Mouse (Mus musculus) erythroblast, embryonic 14.5 days (primary cell): ENCODE measurements around the gene Wdfy2.

Experiments used
- GATA1 ChIP-seq: IDR thresholded peaks from 2 replicates; pipeline ENCODE4 v1.6.1; 2012; ENCODE audit warnings: low read length, inconsistent platforms, mixed read lengths
- TAL1 ChIP-seq: IDR thresholded peaks from 3 replicates; pipeline ENCODE4 v1.6.1; 2012; ENCODE audit warnings: low read length, inconsistent platforms, mixed read lengths

- no peak for TF ChIP-seq TAL1
- TF ChIP-seq GATA1: no peak
Measured at GRCm38 (mm10) chr14:62829291-62829690, 8.2 kb upstream of the Wdfy2 start.
